In the genomic region with DNA sequence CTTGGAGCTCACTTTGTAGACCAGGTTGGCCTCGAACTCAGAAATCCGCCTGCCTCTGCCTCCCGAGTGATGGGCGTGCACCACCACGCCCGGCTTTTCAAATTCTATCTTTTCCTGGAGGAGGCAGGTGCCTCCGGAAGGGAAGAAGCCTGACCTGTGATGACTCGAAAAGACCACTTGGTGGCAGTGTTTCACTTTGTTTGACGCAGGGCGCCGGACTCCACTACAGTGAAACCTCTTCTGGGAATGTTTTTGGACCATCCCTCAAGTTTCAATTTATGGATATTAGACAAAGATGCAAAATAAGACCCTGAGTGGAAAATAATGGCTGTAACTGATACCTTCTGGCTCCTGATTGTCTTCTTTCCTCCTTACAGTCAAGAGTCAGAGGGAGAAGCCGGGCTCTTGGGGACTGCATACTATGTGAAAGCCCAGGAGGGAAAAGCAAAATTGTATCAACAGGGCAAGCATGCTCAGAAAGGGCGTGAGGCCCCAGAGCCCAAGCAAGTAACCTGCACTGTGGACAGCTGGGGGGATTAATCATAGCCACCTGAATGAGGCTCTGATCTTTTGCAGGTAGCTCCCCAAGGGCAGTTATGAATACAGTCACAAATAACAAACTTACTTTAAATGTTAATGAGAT, we compare ENCODE assay signal across 9 mouse cellular contexts. TPM values are rescaled to one million over a fixed set of nuclear protein-coding genes. Genes with fewer than 3 reads are reported as not detected.
DNase-seq lines count a peak whose midpoint lies in the region; ATAC-seq and TF ChIP-seq lines count a peak whose summit lies in the region.
"Had no signal": no experiment of that assay in that cellular context is flagged by ENCODE, and none has a peak within 500 bp of the region (broad histone marks: within the 10 kb centered on the region; RNA-seq: fewer than 3 reads in every experiment).

No protein-coding gene starts in this region.

- no peaks in the 10 kb centered on the region for H3K4me1 ChIP-seq in heart, postnatal 0 days (ENCODE audit: control insufficient read depth, insufficient read depth)
- peaks cover 5% of the 10 kb centered on the region for H3K4me1 ChIP-seq in heart, embryonic 12.5 days (replicated peaks)
- no peaks in the 10 kb centered on the region for H3K4me1 ChIP-seq in midbrain, embryonic 15.5 days

- no peak overlapping the region for H3K4me3 ChIP-seq in heart, postnatal 0 days (ENCODE audit: low read depth, low read length)
- no peak overlapping the region for H3K4me3 ChIP-seq in heart, embryonic 12.5 days
- no peak overlapping the region for H3K4me3 ChIP-seq in midbrain, embryonic 15.5 days
- H3K4me3 ChIP-seq: neural tube, embryonic 13.5 days had no signal

- intact Hi-C loops in heart, postnatal 14 days (cut with DNase I) = loop anchor here (1.0 to 10.0 kb wide), 7 partner anchors 170 to 1205 kb away; partner anchors contain the start of gene Ntrk2

- H3K27ac ChIP-seq in heart, postnatal 0 days (ENCODE audit: low read depth) = no peak overlapping the region
- H3K27ac ChIP-seq in heart, embryonic 12.5 days (ENCODE audit: poor library complexity, severe bottlenecking) = no peak overlapping the region
- no peak overlapping the region for H3K27ac ChIP-seq in midbrain, embryonic 15.5 days

- H3K9ac ChIP-seq in heart, postnatal 0 days (replicated peaks; ENCODE audit: low read depth, low read length) = no peak overlapping the region
- H3K9ac ChIP-seq in heart, embryonic 12.5 days = no peak overlapping the region
- no peak overlapping the region for H3K9ac ChIP-seq in midbrain, embryonic 15.5 days

- peak; percentile 81 for TF ChIP-seq CTCF in heart, postnatal 0 days (IDR thresholded peaks at IDR 0.05; ENCODE audit: low read depth)

- H3K36me3 ChIP-seq in heart, postnatal 0 days (replicated peaks; ENCODE audit: control insufficient read depth, insufficient read depth, low read length) = no peaks in the 10 kb centered on the region
- no peaks in the 10 kb centered on the region for H3K36me3 ChIP-seq in heart, embryonic 12.5 days
- H3K36me3 ChIP-seq in midbrain, embryonic 15.5 days (replicated peaks) = no peaks in the 10 kb centered on the region
- H3K36me3 ChIP-seq: neural tube, embryonic 13.5 days had no signal

- peak; percentile 63 for DNase-seq in heart, postnatal 0 days (ENCODE audit: low spot score)
- DNase-seq in adipocyte (ENCODE audit: low spot score) = peak; percentile 72
- DNase-seq in heart, postnatal 14 days = peak; percentile 41 to 64
- peak; percentile 57 to 70 for DNase-seq in left cerebral cortex, adult 18-20 months (ENCODE audit: low spot score in 2 of 2)
- DNase-seq in thymus, postnatal 25 days = peak; percentile 28

- H3K27me3 ChIP-seq in heart, postnatal 0 days (ENCODE audit: control insufficient read depth, insufficient read depth, low read length) = 0 out of 2 replicates have a peak, but pooled peaks cover 3% of the 10 kb centered on the region
- peaks cover 30% of the 10 kb centered on the region for H3K27me3 ChIP-seq in heart, embryonic 12.5 days (replicated peaks)
- 0 out of 2 replicates have a peak, but pooled peaks cover 2% of the 10 kb centered on the region for H3K27me3 ChIP-seq in midbrain, embryonic 15.5 days (replicated peaks)

- no peak overlapping the region for H3K4me2 ChIP-seq in heart, postnatal 0 days (ENCODE audit: low read depth, low read length)
- H3K4me2 ChIP-seq in heart, embryonic 12.5 days = no peak overlapping the region
- no peak overlapping the region for H3K4me2 ChIP-seq in midbrain, embryonic 15.5 days
- H3K4me2 ChIP-seq: neural tube, embryonic 13.5 days had no signal

- TF ChIP-seq EP300 in heart, postnatal 0 days (IDR thresholded peaks at IDR 0.05; ENCODE audit: low read depth) = no peak

- no peaks in the 10 kb centered on the region for H3K9me3 ChIP-seq in heart, postnatal 0 days (replicated peaks; ENCODE audit: control insufficient read depth, low read length)
- no peaks in the 10 kb centered on the region for H3K9me3 ChIP-seq in heart, embryonic 12.5 days (replicated peaks)
- H3K9me3 ChIP-seq in midbrain, embryonic 15.5 days = no peaks in the 10 kb centered on the region
- H3K9me3 ChIP-seq: neural tube, embryonic 13.5 days had no signal

- no peak for ATAC-seq in heart, postnatal 0 days (ENCODE audit: insufficient read depth, low read depth)
- ATAC-seq in heart, embryonic 12.5 days (ENCODE audit: insufficient number of reproducible peaks, low FRiP score) = no peak
- ATAC-seq in common myeloid progenitor, adult 5-6 weeks (replicated peaks; ENCODE audit: low read depth, poor library complexity, severe bottlenecking) = peak; percentile 72
- ATAC-seq in midbrain, embryonic 15.5 days (replicated peaks) = peak; percentile 63; the same call in 1 of the 2 replicates

- WGBS in heart, postnatal 0 days = 11% methylated on average over 13 of the region's 13 CpGs
- 15% methylated on average over 13 of the region's 13 CpGs for WGBS in heart, embryonic 12.5 days
- 14% methylated on average over 13 of the region's 13 CpGs for WGBS in midbrain, embryonic 15.5 days

RNA-seq across cellular contexts. Expression of gene Slc28a3, which starts 26.8 kb away (rescaled TPM):
- total RNA-seq in heart, postnatal 0 days (2014; rRNA removed; ENCODE audit: low replicate concordance) = not detected in 2 replicates
- not detected in 2 replicates for polyA plus RNA-seq in heart, postnatal 0 days (2015; fragmentation: Nextera tagmentation; extraction: Ambion mirVana)
- polyA plus RNA-seq in heart, embryonic 12.5 days (2016; fragmentation: Nextera tagmentation; extraction: Ambion mirVana) = not detected in 2 replicates
- not detected in 2 replicates for total RNA-seq in common myeloid progenitor, adult 5-6 weeks (2017)
- total RNA-seq in heart, postnatal 14 days (2021) = not detected
- not detected for total RNA-seq in left cerebral cortex, adult 18-20 months (2021)
- 0.04 and 0.05 TPM in 2 replicates for polyA plus RNA-seq in midbrain, embryonic 15.5 days (2015; fragmentation: Nextera tagmentation; extraction: Ambion mirVana)

Comparison
In these comparisons a context has a peak if more than half of its experiments do, and no peak if none do; other contexts are left out.
1. ATAC-seq: peak in common myeloid progenitor, adult 5-6 weeks (single experiment) and midbrain, embryonic 15.5 days (single experiment); none in heart, postnatal 0 days (single experiment) and heart, embryonic 12.5 days (single experiment).
2. Peak in every context shown above with its lines, with median percentiles within 50 percentile points of each other: DNase-seq.